Mouse (Mus musculus) stomach, embryonic 14.5 days (tissue): ENCODE measurements at regions not wholly inside any gene's neighbourhood (a gene's known extent, or its start where the extent isn't known, plus 50 kb on each side); places are given as distances from the start of the nearest gene placed in this dataset.
"Not testable (repeated sequence)": the region's sequence is repeated elsewhere in the genome, so short reads cannot be mapped to it uniquely, and the experiment has no call there.

Source experiments
- ATAC-seq: fragments of 200-750 bp; cut with Nextera tagmentation; 2 replicates; pipeline ENCODE4 v1.8.0; 2017; ENCODE audit warnings: low read depth, moderate TSS enrichment; ENCODE audit not compliant: insufficient number of reproducible peaks, insufficient read depth, low FRiP score
- H3K27ac ChIP-seq: fragments of 300-500 bp; sonication (generic); 2 replicates; pipeline ENCODE4 v1.5.1; 2014; ENCODE audit warnings: mild to moderate bottlenecking, low read length, moderate library complexity, mixed read lengths
- H3K27me3 ChIP-seq: fragments of 300-500 bp; sonication (generic); 2 replicates; pipeline ENCODE4 v1.6.1; 2014; ENCODE audit warnings: low read length, control low read depth, mixed read lengths; ENCODE audit not compliant: control insufficient read depth, insufficient read depth
- H3K36me3 ChIP-seq: fragments of 300-500 bp; sonication (generic); 2 replicates; pipeline ENCODE4 v1.6.1; 2014; ENCODE audit warnings: mild to moderate bottlenecking, control low read depth, low read length, moderate library complexity, mixed read lengths; ENCODE audit not compliant: control insufficient read depth, insufficient read depth
- H3K4me1 ChIP-seq: fragments of 300-500 bp; sonication (generic); 2 replicates; pipeline ENCODE4 v1.6.1; 2014; ENCODE audit warnings: low read length, control low read depth, mixed read lengths; ENCODE audit not compliant: control insufficient read depth, insufficient read depth
- H3K4me2 ChIP-seq: fragments of 300-500 bp; sonication (generic); replicated peaks from 2 replicates; pipeline ENCODE4 v1.6.1; 2014; ENCODE audit warnings: low read depth, low read length, control low read depth
- H3K4me3 ChIP-seq: fragments of 300-500 bp; sonication (generic); 2 replicates; pipeline ENCODE4 v1.5.1; 2014; ENCODE audit warnings: low read depth, low read length, control low read depth
- H3K9ac ChIP-seq: fragments of 300-500 bp; sonication (generic); replicated peaks from 2 replicates; pipeline ENCODE4 v1.6.1; 2014; ENCODE audit warnings: low read depth, mild to moderate bottlenecking, control low read depth, low read length, moderate library complexity, mixed read lengths
- H3K9me3 ChIP-seq: fragments of 300-500 bp; sonication (generic); 2 replicates; pipeline ENCODE4 v1.6.1; 2016; ENCODE audit warnings: low read depth, low read length, control low read depth; ENCODE audit not compliant: control insufficient read depth
- WGBS: fragments of 180-500 bp; shearing (Covaris S2); extraction: QIAGEN DNeasy Blood & Tissue Kit; methylation state at CpG from one replicate; pipeline ENCODE4 v1.1.7; 2014; 5-methylcytosine and 5-hydroxymethylcytosine counted together

DNA sequence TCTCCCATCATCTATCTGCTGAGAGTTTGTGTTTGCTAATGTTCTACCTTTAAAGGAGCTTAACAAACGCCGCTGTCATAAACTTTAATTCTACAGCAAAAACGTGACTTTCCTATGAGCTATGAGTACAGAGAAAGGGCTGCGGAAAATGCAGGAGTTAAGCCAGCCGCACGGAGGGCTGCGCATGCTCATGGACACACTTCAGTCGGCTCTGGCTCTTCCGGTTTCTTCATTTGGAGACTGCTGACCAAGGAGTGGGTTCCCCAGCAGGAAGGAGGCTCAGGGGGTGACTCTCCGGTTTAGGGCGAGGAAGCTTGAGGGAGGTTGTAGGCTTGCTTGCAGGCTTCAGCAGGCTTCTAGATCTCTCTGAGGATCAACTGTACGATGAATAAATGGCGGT, 59.3 kb downstream of the Sox2 start:
- WGBS, result 77% methylated on average over 13 of the region's 13 CpGs
- Histone ChIP-seq H3K36me3 (no peaks in the 10 kb centered on the region), H3K4me1 (no peaks in the 10 kb centered on the region), H3K9me3 (no peaks in the 10 kb centered on the region), H3K9ac (no peak overlapping the region), H3K4me3 (no peak overlapping the region), H3K4me2 (no peak overlapping the region), H3K27me3 (no peaks in the 10 kb centered on the region), H3K27ac (no peak overlapping the region)
- ATAC-seq, result no peak

DNA sequence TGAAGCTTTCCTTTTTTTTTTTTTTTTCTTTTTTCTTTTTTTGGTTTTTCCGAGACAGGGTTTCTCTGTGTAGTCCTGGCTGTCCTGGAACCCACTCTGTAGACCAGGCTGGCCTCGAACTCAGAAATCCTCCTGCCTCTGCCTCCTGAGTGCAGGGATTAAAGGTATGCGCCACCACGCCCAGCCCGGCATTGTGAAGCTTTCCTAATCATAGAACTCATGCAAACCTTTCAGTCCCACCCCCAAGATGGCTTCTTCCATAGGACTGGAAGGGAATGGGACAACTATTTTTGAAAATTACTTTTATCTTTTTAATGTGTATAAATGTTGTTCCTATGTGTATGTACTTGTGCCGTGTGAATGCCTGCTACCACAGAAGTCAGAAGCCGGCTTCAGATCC, 61.9 kb downstream of the Sox2 start:
- H3K4me1 ChIP-seq, H3K27me3 ChIP-seq, H3K9ac ChIP-seq, H3K4me2 ChIP-seq, H3K4me3 ChIP-seq, H3K27ac ChIP-seq, ATAC-seq, H3K9me3 ChIP-seq, H3K36me3 ChIP-seq: not testable (repeated sequence)
- 91% methylated on average over 7 of the region's 7 CpGs for WGBS

DNA sequence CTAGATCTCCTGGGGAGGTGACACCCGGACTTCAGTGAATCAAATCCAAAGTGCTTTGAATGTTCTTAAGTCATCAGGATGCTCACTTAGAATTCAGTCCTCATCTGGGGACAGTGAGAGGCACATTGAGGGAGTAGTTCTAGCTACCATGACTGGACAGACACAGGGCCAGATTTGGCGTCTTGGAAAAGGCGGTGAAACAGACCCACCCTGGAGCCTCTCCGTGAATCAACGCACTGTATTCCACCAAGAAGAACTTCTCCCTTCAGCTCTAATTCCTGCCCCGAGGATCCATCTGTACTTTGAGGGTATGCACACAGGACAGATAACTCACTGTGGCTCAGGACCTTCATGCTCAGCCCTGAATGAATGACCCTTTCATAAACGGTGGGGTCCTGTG, 72.3 kb downstream of the Sox2 start:
- no peak overlapping the region for H3K9ac ChIP-seq
- no peaks in the 10 kb centered on the region for H3K27me3 ChIP-seq
- no peaks in the 10 kb centered on the region for H3K36me3 ChIP-seq
- ATAC-seq, result no peak
- no peak overlapping the region for H3K27ac ChIP-seq
- WGBS, result 78% methylated on average over 7 of the region's 7 CpGs
- no peaks in the 10 kb centered on the region for H3K4me1 ChIP-seq
- no peaks in the 10 kb centered on the region for H3K9me3 ChIP-seq
- H3K4me2 ChIP-seq, result no peak overlapping the region
- H3K4me3 ChIP-seq, result no peak overlapping the region

DNA sequence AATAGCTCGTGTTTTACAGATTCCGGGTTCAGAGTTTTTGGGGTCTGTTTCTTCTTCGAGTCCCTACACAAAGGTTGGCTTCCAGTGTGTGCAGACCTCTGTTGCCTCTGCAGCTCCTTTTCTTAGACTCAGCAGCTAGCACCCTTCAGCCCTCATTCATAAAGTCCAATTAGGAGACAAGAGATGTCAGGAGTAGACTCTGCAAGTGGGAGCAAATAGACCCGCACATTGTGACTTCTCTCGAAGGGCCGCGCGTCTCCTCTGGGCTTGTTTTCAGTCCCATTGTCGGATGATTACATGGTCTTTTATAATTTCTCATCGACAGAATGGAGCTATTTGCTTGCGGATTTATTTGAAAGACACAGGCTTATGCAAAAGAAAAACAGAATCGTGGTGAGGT, 76.8 kb downstream of the Sox2 start:
- WGBS, result 64% methylated on average over 12 of the region's 12 CpGs
- Histone ChIP-seq H3K9ac (no peak overlapping the region), H3K9me3 (no peaks in the 10 kb centered on the region), H3K4me2 (no peak overlapping the region), H3K27ac (no peak overlapping the region), H3K36me3 (no peaks in the 10 kb centered on the region), H3K4me3 (no peak overlapping the region), H3K4me1 (no peaks in the 10 kb centered on the region), H3K27me3 (no peaks in the 10 kb centered on the region)
- no peak for ATAC-seq

DNA sequence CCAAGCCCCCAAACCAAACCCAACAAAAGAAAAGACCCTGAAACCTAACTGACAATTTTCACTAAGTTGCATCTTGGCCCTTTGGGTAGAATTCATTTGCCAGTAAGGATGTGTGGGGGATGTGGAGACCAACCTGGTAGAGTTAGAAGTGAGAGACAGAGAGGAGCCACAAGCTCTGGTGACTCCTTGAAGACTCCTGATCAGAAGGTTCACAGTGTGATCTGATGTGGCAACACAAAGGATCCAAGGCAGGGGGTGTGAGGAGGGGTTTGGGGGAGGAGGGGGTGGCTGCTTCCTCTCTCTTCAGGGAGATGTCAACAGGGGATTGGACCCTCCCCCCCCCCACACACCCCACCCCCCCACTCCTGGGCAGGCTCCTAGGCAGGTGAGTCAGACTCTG, 78.1 kb downstream of the Sox2 start:
- no peaks in the 10 kb centered on the region for H3K36me3 ChIP-seq
- no peak overlapping the region for H3K27ac ChIP-seq
- no peaks in the 10 kb centered on the region for H3K27me3 ChIP-seq
- ATAC-seq, result no peak
- H3K4me2 ChIP-seq, result no peak overlapping the region
- no peak overlapping the region for H3K4me3 ChIP-seq
- no peaks in the 10 kb centered on the region for H3K9me3 ChIP-seq
- H3K4me1 ChIP-seq, result no peaks in the 10 kb centered on the region
- no peak overlapping the region for H3K9ac ChIP-seq

DNA sequence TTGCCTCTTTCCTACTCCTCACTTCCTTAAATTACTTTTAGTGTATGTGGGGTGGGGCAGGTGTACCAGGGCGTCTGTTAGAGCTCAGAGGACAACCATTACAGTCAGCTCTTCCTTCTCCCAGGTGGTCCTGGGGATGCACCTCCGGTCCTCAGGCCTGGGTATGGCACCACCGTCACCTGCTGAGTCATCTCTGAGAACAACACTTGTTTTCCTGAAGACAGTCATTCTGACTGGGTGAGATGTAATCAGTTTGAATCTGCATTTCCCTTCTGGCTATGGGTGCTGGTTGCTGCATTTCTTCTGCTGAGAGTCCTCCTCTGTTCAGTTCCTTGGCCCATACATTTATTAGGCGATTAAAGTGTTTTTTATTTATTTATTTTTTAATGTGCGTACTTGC, 84.8 kb downstream of the Sox2 start:
- Histone ChIP-seq H3K9ac (no peak overlapping the region), H3K4me2 (no peak overlapping the region), H3K36me3 (no peaks in the 10 kb centered on the region), H3K4me1 (no peaks in the 10 kb centered on the region), H3K4me3 (no peak overlapping the region), H3K27ac (no peak overlapping the region), H3K9me3 (no peaks in the 10 kb centered on the region), H3K27me3 (no peaks in the 10 kb centered on the region)
- no peak for ATAC-seq
- 87% methylated on average over 5 of the region's 5 CpGs for WGBS

DNA sequence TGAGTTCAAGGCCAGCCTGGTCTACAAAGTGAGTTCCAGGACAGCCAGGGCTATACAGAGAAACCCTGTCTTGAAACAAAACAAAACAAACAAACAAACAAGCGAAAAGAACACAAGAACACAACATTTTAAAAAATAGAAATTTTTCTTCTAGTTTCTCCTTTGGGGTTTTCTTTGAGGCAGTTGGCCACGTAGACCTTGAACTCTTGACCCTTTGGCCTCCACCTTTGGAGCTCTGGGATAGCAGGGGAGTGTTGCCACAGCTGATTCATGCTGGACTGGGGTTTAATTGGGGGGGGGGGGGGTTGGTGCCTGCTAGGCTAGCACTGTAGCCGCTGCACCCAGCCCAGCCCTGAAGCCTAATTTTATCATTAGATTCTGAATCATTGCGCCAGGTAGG, 87.8 kb downstream of the Sox2 start:
- no peak for ATAC-seq
- Histone ChIP-seq H3K36me3 (no peaks in the 10 kb centered on the region), H3K9ac (no peak overlapping the region), H3K9me3 (no peaks in the 10 kb centered on the region), H3K27me3 (no peaks in the 10 kb centered on the region), H3K27ac (no peak overlapping the region), H3K4me1 (no peaks in the 10 kb centered on the region), H3K4me3 (no peak overlapping the region), H3K4me2 (no peak overlapping the region)
- WGBS, result 91% methylated on average over 4 of the region's 4 CpGs

DNA sequence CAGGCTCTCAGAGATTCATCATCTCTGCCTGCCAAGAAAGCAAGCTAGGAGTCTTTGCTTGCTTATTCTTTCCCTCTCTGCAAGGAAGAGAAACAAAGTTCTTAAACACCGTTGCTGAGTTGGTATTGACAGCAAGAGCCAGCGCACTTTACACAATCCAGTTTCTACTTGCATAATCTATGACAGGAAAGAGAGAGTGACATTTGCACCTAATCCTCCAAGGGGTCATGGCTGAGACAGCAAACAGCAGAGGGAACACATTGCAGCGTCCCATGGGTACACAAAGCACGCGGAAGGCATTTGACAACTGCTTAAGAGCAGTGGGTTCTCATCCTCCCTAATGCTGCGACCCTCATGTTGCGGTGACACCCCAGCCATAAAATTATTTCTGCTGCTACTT, 88.7 kb downstream of the Sox2 start:
- no peaks in the 10 kb centered on the region for H3K4me1 ChIP-seq
- no peak overlapping the region for H3K4me3 ChIP-seq
- ATAC-seq, result no peak
- H3K36me3 ChIP-seq, result no peaks in the 10 kb centered on the region
- H3K9ac ChIP-seq, result no peak overlapping the region
- H3K9me3 ChIP-seq, result no peaks in the 10 kb centered on the region
- 41% methylated on average over 7 of the region's 7 CpGs for WGBS
- H3K27me3 ChIP-seq, result no peaks in the 10 kb centered on the region
- no peak overlapping the region for H3K4me2 ChIP-seq
- peak overlapping the region; percentile 10; the same call in 1 of the 2 replicates for H3K27ac ChIP-seq

DNA sequence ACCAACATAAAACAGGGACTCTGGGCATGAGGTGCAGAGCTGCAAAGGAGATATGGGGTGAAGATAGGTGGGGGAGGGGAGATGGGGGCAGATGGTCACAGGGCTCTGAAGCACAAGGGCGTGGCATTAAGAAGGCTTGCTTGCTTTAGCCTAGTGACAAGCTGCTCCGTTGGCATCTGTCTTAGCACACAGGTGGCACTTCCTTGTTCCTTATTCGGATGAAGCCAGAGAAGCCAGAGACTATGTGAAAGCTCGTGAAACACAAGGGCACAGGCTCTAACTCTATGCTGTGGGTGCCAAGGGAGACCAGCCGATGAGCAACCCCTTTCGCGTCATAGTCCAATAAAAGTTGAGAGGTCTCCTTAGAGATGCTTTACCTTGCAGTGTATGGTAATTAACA, 89.5 kb downstream of the Sox2 start:
- Histone ChIP-seq H3K27ac (no peak overlapping the region), H3K4me2 (no peak overlapping the region), H3K36me3 (no peaks in the 10 kb centered on the region), H3K4me1 (no peaks in the 10 kb centered on the region), H3K27me3 (no peaks in the 10 kb centered on the region), H3K9me3 (no peaks in the 10 kb centered on the region), H3K9ac (no peak overlapping the region), H3K4me3 (no peak overlapping the region)
- ATAC-seq, result no peak
- 60% methylated on average over 7 of the region's 7 CpGs for WGBS
